Mouse (Mus musculus) liver, embryonic 14.5 days (tissue): ENCODE data around the gene Btbd35f7. TPM values are rescaled to one million over a fixed set of nuclear protein-coding genes. Genes with fewer than 3 reads are reported as not detected.
"Not testable (repeated sequence)": the region's sequence is repeated elsewhere in the genome, so short reads cannot be mapped to it uniquely, and the experiment has no call there.

Source experiments
- ATAC-seq: fragments of 200-750 bp; cut with Nextera tagmentation; 2 replicates; pipeline ENCODE4 v1.8.0; 2017; ENCODE audit warnings: moderate number of reproducible peaks, mild to moderate bottlenecking, moderate library complexity; ENCODE audit not compliant: insufficient read depth
- DNase-seq, 3 experiments: peaks; one replicate each; pipeline ENCODE4 v3.0.0-alpha.2; 2012 to 2013; ENCODE audit warnings: low read depth in 3 of 3, low spot score in 3 of 3
- H3K27ac ChIP-seq: fragments of 300-500 bp; sonication (generic); 2 replicates; pipeline ENCODE4 v1.5.1; 2014; ENCODE audit warnings: moderate library complexity, mild to moderate bottlenecking, control low read depth, inconsistent platforms
- H3K27me3 ChIP-seq: fragments of 300-500 bp; sonication (generic); 2 replicates; pipeline ENCODE4 v1.6.1; 2014; ENCODE audit warnings: mild to moderate bottlenecking, low read length, moderate library complexity; ENCODE audit not compliant: control insufficient read depth, insufficient read depth
- H3K36me3 ChIP-seq: fragments of 300-500 bp; sonication (generic); replicated peaks from 2 replicates; pipeline ENCODE4 v1.6.1; 2014; ENCODE audit warnings: low read depth; ENCODE audit not compliant: control insufficient read depth, insufficient read depth
- H3K4me1 ChIP-seq, 2 experiments: fragments of 200-500 bp in 1 of 2; fragments of 300-500 bp in 1 of 2; sonication (generic) in 1 of 2; replicated peaks; 2 replicates each; pipeline ENCODE4 v1.6.1; 2012 to 2014; ENCODE audit warnings: antibody characterized with exemption in 1 of 2, inconsistent platforms in 1 of 2, low read length in 1 of 2; ENCODE audit not compliant: control insufficient read depth in 2 of 2, insufficient read depth in 2 of 2
- H3K4me2 ChIP-seq: fragments of 300-500 bp; sonication (generic); 2 replicates; pipeline ENCODE4 v1.6.1; 2014; ENCODE audit warnings: low read depth, mild to moderate bottlenecking, control low read depth, moderate library complexity
- H3K4me3 ChIP-seq, 2 experiments: fragments of 200-500 bp in 1 of 2; fragments of 300-500 bp in 1 of 2; sonication (generic) in 1 of 2; 2 replicates each; pipeline ENCODE4 v1.5.1; 2012 to 2014; ENCODE audit warnings: low read depth in 2 of 2, low read length in 2 of 2, mild to moderate bottlenecking in 2 of 2, control low read depth in 1 of 2, inconsistent platforms in 1 of 2, moderate library complexity in 1 of 2; ENCODE audit not compliant: insufficient read depth in 1 of 2
- H3K9ac ChIP-seq: fragments of 300-500 bp; sonication (generic); replicated peaks from 2 replicates; pipeline ENCODE4 v1.6.1; 2014; ENCODE audit warnings: mild to moderate bottlenecking, control low read depth, moderate library complexity
- H3K9me3 ChIP-seq: fragments of 300-500 bp; sonication (generic); 2 replicates; pipeline ENCODE4 v1.6.1; 2016; ENCODE audit warnings: low read length, mixed read lengths; ENCODE audit not compliant: control insufficient read depth
- WGBS: fragments of 180-500 bp; shearing (Covaris S2); extraction: QIAGEN DNeasy Blood & Tissue Kit; methylation state at CpG from one replicate; pipeline ENCODE4 v1.1.7; 2014; ENCODE audit not compliant: insufficient replicate concordance; 5-methylcytosine and 5-hydroxymethylcytosine counted together
- polyA plus RNA-seq, 2 experiments: library from polyadenylated mRNA; depleted of rRNA in 1 of 2; stranded (reverse) in 1 of 2; unstranded in 1 of 2; fragments of >200 nt; fragmentation: Nextera tagmentation in 1 of 2; extraction: Ambion mirVana in 1 of 2; gene quantifications; 2 replicates each; pipeline versions ENCODE4 v1.2.1 to v1.2.3; 2012 to 2014

Btbd35f7 gene
- not detected in 2 replicates for polyA plus RNA-seq (2012; rRNA removed)
- polyA plus RNA-seq (2014; fragmentation: Nextera tagmentation; extraction: Ambion mirVana): not detected in 2 replicates

DNA sequence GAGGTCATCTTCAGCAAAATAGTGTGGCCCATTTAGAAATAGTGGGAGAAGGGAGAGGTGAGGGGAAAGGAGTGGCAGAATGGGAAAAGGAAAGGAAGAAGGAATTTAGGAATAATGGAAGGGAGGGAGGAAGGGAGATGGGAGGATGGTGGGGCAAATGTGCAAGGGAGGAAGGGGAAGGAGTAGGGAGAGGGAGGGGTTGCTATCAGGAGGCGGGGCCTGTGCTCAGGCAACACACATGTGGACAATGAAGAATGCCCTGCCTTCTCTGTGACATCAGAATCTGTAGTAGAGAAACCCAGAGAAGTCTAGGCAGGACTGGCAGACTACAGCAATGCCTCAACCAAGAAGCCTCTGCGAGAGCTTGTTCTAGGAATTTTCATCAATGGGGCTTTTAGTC is at the start of gene Btbd35f7:
TSS of gene Btbd35f7 (plus strand) at position 301 of the 400 bp plus-strand sequence.
- not testable (repeated sequence) for ATAC-seq, H3K9ac ChIP-seq, H3K4me1 ChIP-seq, H3K27ac ChIP-seq, H3K4me3 ChIP-seq, DNase-seq, H3K27me3 ChIP-seq, H3K9me3 ChIP-seq, H3K4me2 ChIP-seq, H3K36me3 ChIP-seq
- WGBS: no CpG with 5 or more reads among the region's 2 CpGs

Other genes with a start within 250 kb of the Btbd35f7 start
- not detected in 2 replicates for gene Mycs, start 199.8 kb upstream of the Btbd35f7 start, polyA plus RNA-seq (2012; rRNA removed)
- gene Mycs, start 199.8 kb upstream of the Btbd35f7 start, polyA plus RNA-seq (2014; fragmentation: Nextera tagmentation; extraction: Ambion mirVana): not detected in 2 replicates